Mouse (Mus musculus): Measurements from ENCODE around the gene Kcnj3.

DNA sequence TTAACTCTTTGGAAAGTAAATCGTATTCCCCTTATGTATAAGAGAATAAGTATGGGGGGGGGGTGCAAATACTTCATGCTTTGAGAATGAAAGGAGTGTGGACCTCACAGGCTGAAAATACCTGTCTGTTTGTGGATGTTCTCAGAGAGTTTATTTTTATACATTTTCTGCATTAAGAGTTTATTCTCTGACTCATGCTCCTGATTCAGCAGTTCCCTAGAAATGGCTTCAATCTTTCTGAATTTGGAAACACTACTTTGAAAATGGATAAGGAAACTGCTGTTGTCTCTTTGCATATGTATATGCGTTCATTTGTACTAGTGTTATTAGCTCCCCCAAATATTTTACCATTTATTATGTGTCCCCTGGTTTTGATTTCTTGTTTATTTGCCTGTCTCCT, 23.4 kb downstream of the Kcnj3 start:
- TF ChIP-seq CTCF (IDR thresholded peaks at IDR 0.05; ENCODE audit: extremely low read depth, insufficient read depth, insufficient read length, insufficient replicate concordance) (no peak), POLR2A (IDR thresholded peaks at IDR 0.05; ENCODE audit: low read depth, low read length) (no peak)
